Mouse (Mus musculus) small intestine, adult 2 months (tissue): ENCODE results near the gene Pigyl.

Experiments
- CTCF ChIP-seq: fragments of 200-500 bp; IDR thresholded peaks from 2 replicates; pipeline ENCODE4 v1.5.1; 2012; ENCODE audit warnings: low read depth, mild to moderate bottlenecking, control low read depth, inconsistent platforms, low read length, moderate library complexity, mixed read lengths; ENCODE audit not compliant: insufficient replicate concordance, insufficient read length; ENCODE audit errors: extremely low read depth
- POLR2A ChIP-seq: fragments of 200-500 bp; IDR thresholded peaks from 2 replicates; pipeline ENCODE4 v1.6.1; 2012; ENCODE audit warnings: low read depth, mild to moderate bottlenecking, control low read depth, inconsistent platforms, low read length, moderate library complexity

- TF ChIP-seq POLR2A (no peak), CTCF (no peak)
Observed at GRCm38 (mm10) chr9:22153810-22154209, 2.8 kb upstream of the Pigyl start.
